In the genomic region with DNA sequence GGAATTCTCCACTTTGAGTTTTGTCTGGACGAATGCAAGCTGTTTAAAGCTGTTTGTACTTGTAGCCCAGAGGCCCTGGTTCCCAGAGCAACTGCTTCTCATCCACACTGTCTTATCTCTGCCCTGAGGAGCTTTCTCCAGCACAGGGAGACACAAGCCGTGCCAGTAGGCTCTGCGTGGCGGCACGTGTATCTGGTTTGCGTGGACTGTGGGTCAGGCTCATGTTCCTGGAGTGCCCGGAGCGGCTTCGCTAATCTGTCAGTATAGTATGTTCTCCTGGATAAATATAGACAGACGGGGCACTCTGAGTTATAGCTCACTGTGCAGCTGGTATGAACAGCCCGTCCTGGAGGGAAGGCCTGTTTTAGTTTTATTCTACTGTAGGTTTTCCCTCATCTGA, we compare ENCODE assay signal across 10 mouse cellular contexts.
DNase-seq lines count a peak whose midpoint lies in the region; ATAC-seq lines count a peak whose summit lies in the region.
"Had no signal": no experiment of that assay in that cellular context is flagged by ENCODE, and none has a peak within 500 bp of the region (broad histone marks: within the 10 kb centered on the region; RNA-seq: fewer than 3 reads in every experiment).

No protein-coding gene starts in this region.

- no peaks in the 10 kb centered on the region for H3K9me3 ChIP-seq in kidney, embryonic 16.5 days (ENCODE audit: low read length)
- H3K9me3 ChIP-seq in embryonic facial prominence, embryonic 14.5 days (ENCODE audit: control insufficient read depth, low read length): no peaks in the 10 kb centered on the region
- no peaks in the 10 kb centered on the region for H3K9me3 ChIP-seq in heart, embryonic 10.5 days
- H3K9me3 ChIP-seq in forebrain, embryonic 15.5 days: no peaks in the 10 kb centered on the region
- H3K9me3 ChIP-seq in midbrain, embryonic 11.5 days (ENCODE audit: control insufficient read depth, low read length): no peaks in the 10 kb centered on the region
- H3K9me3 ChIP-seq: midbrain, embryonic 10.5 days had no signal

- H3K4me2 ChIP-seq in kidney, embryonic 16.5 days (replicated peaks; ENCODE audit: low read depth, low read length): no peak overlapping the region
- 0 out of 2 replicates have a peak overlapping the region, but pooled peaks have one; percentile 3 for H3K4me2 ChIP-seq in embryonic facial prominence, embryonic 14.5 days (ENCODE audit: low read depth, low read length)
- H3K4me2 ChIP-seq in forebrain, embryonic 15.5 days (replicated peaks): no peak overlapping the region
- no peak overlapping the region for H3K4me2 ChIP-seq in midbrain, embryonic 11.5 days

- WGBS in kidney, embryonic 16.5 days: 55% methylated on average over 11 of the region's 11 CpGs
- 37% methylated on average over 11 of the region's 11 CpGs for WGBS in embryonic facial prominence, embryonic 14.5 days
- WGBS in heart, embryonic 10.5 days: 30% methylated on average over 11 of the region's 11 CpGs
- 89% methylated on average over 11 of the region's 11 CpGs for WGBS in forebrain, embryonic 15.5 days
- 85% methylated on average over 11 of the region's 11 CpGs for WGBS in midbrain, embryonic 11.5 days

- peaks cover 9% of the 10 kb centered on the region for H3K4me1 ChIP-seq in kidney, embryonic 16.5 days (ENCODE audit: insufficient read depth, low read length)
- H3K4me1 ChIP-seq in embryonic facial prominence, embryonic 14.5 days (ENCODE audit: control insufficient read depth, insufficient read depth, low read length): peaks cover 5% of the 10 kb centered on the region; the same call in 1 of the 2 replicates
- peaks cover 41% of the 10 kb centered on the region for H3K4me1 ChIP-seq in heart, embryonic 10.5 days
- H3K4me1 ChIP-seq in forebrain, embryonic 15.5 days: no peaks in the 10 kb centered on the region; the same call in 1 of the 2 replicates
- H3K4me1 ChIP-seq in midbrain, embryonic 11.5 days (ENCODE audit: control insufficient read depth, insufficient read depth, low read length): peaks cover 2% of the 10 kb centered on the region; the same call in 1 of the 2 replicates

- H3K4me3 ChIP-seq in kidney, embryonic 16.5 days (ENCODE audit: low read length): no peak overlapping the region
- no peak overlapping the region for H3K4me3 ChIP-seq in embryonic facial prominence, embryonic 14.5 days (ENCODE audit: low read depth, low read length)
- H3K4me3 ChIP-seq in heart, embryonic 10.5 days: peak overlapping the region; percentile 31
- no peak overlapping the region for H3K4me3 ChIP-seq in forebrain, embryonic 15.5 days
- no peak overlapping the region for H3K4me3 ChIP-seq in midbrain, embryonic 11.5 days (ENCODE audit: low read depth, low read length)
- H3K4me3 ChIP-seq: midbrain, embryonic 10.5 days had no signal

- no peaks in the 10 kb centered on the region for H3K36me3 ChIP-seq in kidney, embryonic 16.5 days (ENCODE audit: insufficient read depth, low read length)
- H3K36me3 ChIP-seq in embryonic facial prominence, embryonic 14.5 days (ENCODE audit: control insufficient read depth, insufficient read depth, low read length): no peaks in the 10 kb centered on the region
- H3K36me3 ChIP-seq in heart, embryonic 10.5 days: peaks cover 3% of the 10 kb centered on the region; the same call in 1 of the 2 replicates
- no peaks in the 10 kb centered on the region for H3K36me3 ChIP-seq in forebrain, embryonic 15.5 days
- no peaks in the 10 kb centered on the region for H3K36me3 ChIP-seq in midbrain, embryonic 11.5 days (ENCODE audit: control insufficient read depth, insufficient read depth, low read length)
- H3K36me3 ChIP-seq: midbrain, embryonic 10.5 days had no signal

- no peaks in the 10 kb centered on the region for H3K27me3 ChIP-seq in kidney, embryonic 16.5 days (ENCODE audit: insufficient read depth, low read length)
- no peaks in the 10 kb centered on the region for H3K27me3 ChIP-seq in embryonic facial prominence, embryonic 14.5 days (replicated peaks; ENCODE audit: control insufficient read depth, insufficient read depth, low read length)
- no peaks in the 10 kb centered on the region for H3K27me3 ChIP-seq in heart, embryonic 10.5 days (ENCODE audit: insufficient read depth, poor library complexity, severe bottlenecking)
- no peaks in the 10 kb centered on the region for H3K27me3 ChIP-seq in forebrain, embryonic 15.5 days
- no peaks in the 10 kb centered on the region for H3K27me3 ChIP-seq in midbrain, embryonic 11.5 days (ENCODE audit: control insufficient read depth, insufficient read depth, low read length)

- no peak for DNase-seq in kidney, adult 11 months
- DNase-seq in embryonic facial prominence, embryonic 14.5 days (ENCODE audit: low spot score): peak; percentile 53
- DNase-seq in heart, embryonic 10.5 days (ENCODE audit: low spot score): peak; percentile 82
- DNase-seq in layer of hippocampus, postnatal 14 days (ENCODE audit: low spot score in 2 of 2): peak; percentile 52 to 59
- DNase-seq in midbrain, embryonic 11.5 days (ENCODE audit: low spot score, missing footprints): no peak
- DNase-seq in liver: no peak
- DNase-seq: adrenal gland, adult 2 months had no signal

- no peak overlapping the region for H3K9ac ChIP-seq in kidney, embryonic 16.5 days (replicated peaks; ENCODE audit: low read length)
- H3K9ac ChIP-seq in embryonic facial prominence, embryonic 14.5 days (ENCODE audit: low read depth, low read length): no peak overlapping the region
- H3K9ac ChIP-seq in forebrain, embryonic 15.5 days (replicated peaks): no peak overlapping the region
- H3K9ac ChIP-seq in midbrain, embryonic 11.5 days (ENCODE audit: low read length): no peak overlapping the region

- 0 out of 2 replicates have a peak overlapping the region, but pooled peaks have one; percentile 7 for H3K27ac ChIP-seq in kidney, embryonic 16.5 days (ENCODE audit: low read length)
- H3K27ac ChIP-seq in embryonic facial prominence, embryonic 14.5 days (replicated peaks; ENCODE audit: low read depth, low read length): peak overlapping the region; percentile 46; the same call in 1 of the 2 replicates
- peak overlapping the region; percentile 88 for H3K27ac ChIP-seq in heart, embryonic 10.5 days
- H3K27ac ChIP-seq in forebrain, embryonic 15.5 days (replicated peaks): no peak overlapping the region
- H3K27ac ChIP-seq in midbrain, embryonic 11.5 days (ENCODE audit: low read depth, low read length): no peak overlapping the region
- H3K27ac ChIP-seq: midbrain, embryonic 10.5 days had no signal

- no peak for ATAC-seq in kidney, embryonic 16.5 days (ENCODE audit: low FRiP score, low TSS enrichment)
- ATAC-seq in embryonic facial prominence, embryonic 14.5 days (ENCODE audit: low read depth): peak; percentile 48; the same call in 1 of the 2 replicates
- no peak for ATAC-seq in forebrain, embryonic 15.5 days (replicated peaks)
- ATAC-seq in midbrain, embryonic 11.5 days (ENCODE audit: low FRiP score): no peak

Comparison
In these comparisons a context has a peak if more than half of its experiments do, and no peak if none do; other contexts are left out.
1. H3K27ac ChIP-seq: peak in kidney, embryonic 16.5 days (single experiment), embryonic facial prominence, embryonic 14.5 days (single experiment) and heart, embryonic 10.5 days (single experiment); none in forebrain, embryonic 15.5 days (single experiment) and midbrain, embryonic 11.5 days (single experiment).
2. DNase-seq: peak in embryonic facial prominence, embryonic 14.5 days (single experiment), heart, embryonic 10.5 days (single experiment) and layer of hippocampus, postnatal 14 days (2 of 2); none in kidney, adult 11 months (single experiment), midbrain, embryonic 11.5 days (single experiment) and liver (single experiment).